13 mouse cellular contexts compared by ENCODE assay signal in the genomic region with DNA sequence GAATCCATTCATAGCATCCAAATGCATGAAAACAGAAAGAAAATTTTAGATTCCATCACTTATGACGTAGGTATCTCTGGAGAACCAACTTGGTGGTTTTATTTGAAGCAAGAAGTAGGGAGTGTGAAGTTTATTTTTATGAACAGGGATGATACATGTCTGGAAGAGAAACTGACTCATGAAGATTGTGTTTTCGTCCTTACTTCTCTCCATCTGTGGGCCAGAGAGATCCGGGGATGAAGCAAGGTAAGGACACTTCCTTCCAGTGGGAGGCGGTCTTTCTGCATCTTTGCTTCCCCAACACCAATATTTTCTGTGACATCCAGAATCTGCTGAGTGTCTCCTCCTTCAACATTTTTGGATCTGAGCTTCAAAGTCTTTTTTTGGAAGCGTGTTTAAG. TPM values are rescaled to one million over a fixed set of nuclear protein-coding genes. Genes with fewer than 3 reads are reported as not detected.
DNase-seq lines count a peak whose midpoint lies in the region; ATAC-seq and TF ChIP-seq lines count a peak whose summit lies in the region.
"Had no signal": no experiment of that assay in that cellular context is flagged by ENCODE, and none has a peak within 500 bp of the region (broad histone marks: within the 10 kb centered on the region; RNA-seq: fewer than 3 reads in every experiment).

No protein-coding gene starts in this region.

- no peaks in the 10 kb centered on the region for H3K27me3 ChIP-seq in intestine, postnatal 0 days (replicated peaks; ENCODE audit: control insufficient read depth, insufficient read depth, low read length)
- H3K27me3 ChIP-seq in intestine, embryonic 16.5 days (replicated peaks; ENCODE audit: control insufficient read depth, insufficient read depth, low read length) = no peaks in the 10 kb centered on the region
- H3K27me3 ChIP-seq in G1E (ENCODE audit: insufficient read depth, low read length) = no peaks in the 10 kb centered on the region
- H3K27me3 ChIP-seq: liver, embryonic 13.5 days; neural tube, embryonic 15.5 days had no signal

- ATAC-seq in intestine, postnatal 0 days = no peak
- ATAC-seq in intestine, embryonic 16.5 days = no peak
- ATAC-seq in G1E (ENCODE audit: extremely low read depth, insufficient number of reproducible peaks, low FRiP score, poor library complexity, severe bottlenecking) = peak; percentile 63; the same call in 1 of the 2 replicates

- H3K9me3 ChIP-seq in intestine, postnatal 0 days (ENCODE audit: control insufficient read depth) = no peaks in the 10 kb centered on the region
- no peaks in the 10 kb centered on the region for H3K9me3 ChIP-seq in intestine, embryonic 16.5 days (ENCODE audit: control insufficient read depth, low read length)
- no peaks in the 10 kb centered on the region for H3K9me3 ChIP-seq in G1E (replicated peaks)
- H3K9me3 ChIP-seq: liver, embryonic 13.5 days; neural tube, embryonic 15.5 days had no signal

- H3K27ac ChIP-seq in intestine, postnatal 0 days (ENCODE audit: low read depth, low read length) = no peak overlapping the region
- no peak overlapping the region for H3K27ac ChIP-seq in intestine, embryonic 16.5 days (ENCODE audit: low read length)
- H3K27ac ChIP-seq: hindbrain, embryonic 14.5 days; liver, embryonic 13.5 days; neural tube, embryonic 15.5 days had no signal

- no peak for DNase-seq in G1E (ENCODE audit: low spot score)
- DNase-seq in brain, adult 2 months (ENCODE audit: low read depth, low spot score) = peak; percentile 88
- DNase-seq in left cerebral cortex, postnatal 25 days (ENCODE audit: low spot score in 2 of 2) = peak; percentile 29 to 93
- no peak for DNase-seq in Muller cell, postnatal 12 days (ENCODE audit: inconsistent ontology term)
- no peak for DNase-seq in gastrocnemius, postnatal 36 days
- DNase-seq: embryo, embryonic 11 days; liver, embryonic 13.5 days; thymus, adult 18-20 months had no signal

- no peak overlapping the region for H3K9ac ChIP-seq in intestine, postnatal 0 days (ENCODE audit: low read depth, low read length)
- H3K9ac ChIP-seq in intestine, embryonic 16.5 days (ENCODE audit: low read depth, low read length) = no peak overlapping the region
- H3K9ac ChIP-seq: hindbrain, embryonic 14.5 days; liver, embryonic 13.5 days; neural tube, embryonic 15.5 days had no signal

- intact Hi-C loops in left cerebral cortex, postnatal 25 days (cut with DNase I) = loop anchor here (1.0 to 10.0 kb wide), 3 partner anchors 66 to 315 kb away; no protein-coding TSS in a partner anchor
- intact Hi-C loops in gastrocnemius, postnatal 36 days (cut with DNase I) = no loop called here

- no peaks in the 10 kb centered on the region for H3K4me1 ChIP-seq in intestine, postnatal 0 days (replicated peaks; ENCODE audit: control insufficient read depth, insufficient read depth, low read length)
- no peaks in the 10 kb centered on the region for H3K4me1 ChIP-seq in intestine, embryonic 16.5 days (ENCODE audit: control insufficient read depth, insufficient read depth, low read length)
- peaks cover 2% of the 10 kb centered on the region; the same call in 1 of the 2 replicates for H3K4me1 ChIP-seq in G1E (ENCODE audit: insufficient read depth, low read depth, low read length)
- H3K4me1 ChIP-seq: liver, embryonic 13.5 days; neural tube, embryonic 15.5 days had no signal

- 69% methylated on average over 5 of the region's 5 CpGs for WGBS in intestine, postnatal 0 days
- 77% methylated on average over 5 of the region's 5 CpGs for WGBS in intestine, embryonic 16.5 days

- no peaks in the 10 kb centered on the region for H3K36me3 ChIP-seq in intestine, postnatal 0 days (ENCODE audit: control insufficient read depth, insufficient read depth)
- H3K36me3 ChIP-seq in intestine, embryonic 16.5 days (ENCODE audit: control insufficient read depth, insufficient read depth, low read length) = no peaks in the 10 kb centered on the region
- H3K36me3 ChIP-seq in G1E (replicated peaks) = no peaks in the 10 kb centered on the region
- H3K36me3 ChIP-seq: liver, embryonic 13.5 days; neural tube, embryonic 15.5 days had no signal

- H3K4me3 ChIP-seq in intestine, postnatal 0 days (ENCODE audit: low read depth, low read length) = no peak overlapping the region
- H3K4me3 ChIP-seq in intestine, embryonic 16.5 days (ENCODE audit: low read length) = no peak overlapping the region
- H3K4me3 ChIP-seq in G1E (ENCODE audit: low read depth, low read length) = no peak overlapping the region
- H3K4me3 ChIP-seq: erythroblast, embryonic 14.5 days; liver, embryonic 13.5 days; neural tube, embryonic 15.5 days had no signal

- no peak overlapping the region for H3K4me2 ChIP-seq in intestine, postnatal 0 days (replicated peaks; ENCODE audit: low read depth)
- no peak overlapping the region for H3K4me2 ChIP-seq in intestine, embryonic 16.5 days (ENCODE audit: low read depth, low read length)
- H3K4me2 ChIP-seq: hindbrain, embryonic 14.5 days; liver, embryonic 13.5 days; neural tube, embryonic 15.5 days had no signal

- TF ChIP-seq CTCF in intestine, postnatal 0 days (IDR thresholded peaks at IDR 0.05; ENCODE audit: low read depth) = peak; percentile 45; the same call in 1 of the 2 replicates
- no peak for TF ChIP-seq CTCF in G1E (IDR thresholded peaks at IDR 0.05; ENCODE audit: low read depth, low read length)

RNA-seq across cellular contexts. Expression of a gene that starts 6.0 kb away (rescaled TPM):
- 7.7 and 8.2 TPM in 2 replicates for polyA plus RNA-seq in intestine, postnatal 0 days (2015; fragmentation: Nextera tagmentation; extraction: Ambion mirVana)
- polyA plus RNA-seq in intestine, embryonic 16.5 days (2015; fragmentation: Nextera tagmentation; extraction: Ambion mirVana) = 6.4 and 7.8 TPM in 2 replicates
- not detected in 2 replicates for total RNA-seq in G1E (2014; fragmentation: Nextera tagmentation)
- total RNA-seq in G1E (2017) = 0.16 and 0.41 TPM in 2 replicates
- polyA plus RNA-seq in G1E (2012) = not detected in 2 replicates
- 100 to 1,000 TPM; 180 to 200 TPM for total RNA-seq in left cerebral cortex, postnatal 25 days (2021)
- total RNA-seq in gastrocnemius, postnatal 36 days (2021) = 1 to 10 TPM; 1.3 to 1.6 TPM
- polyA plus RNA-seq: erythroblast, embryonic 14.5 days had no signal

Comparison
In these comparisons a context has a peak if more than half of its experiments do, and no peak if none do; other contexts are left out.
1. DNase-seq: peak in brain, adult 2 months (single experiment) and left cerebral cortex, postnatal 25 days (2 of 2); none in G1E (single experiment), Muller cell, postnatal 12 days (single experiment) and gastrocnemius, postnatal 36 days (0 of 2).
2. RNA of a gene that starts 6.0 kb away (total RNA-seq): 180 to 200 TPM in left cerebral cortex, postnatal 25 days; 1.3 to 1.6 TPM in gastrocnemius, postnatal 36 days and 0.16 to 0.41 TPM in G1E; every median in the first group is over 10 times any median in the second.